Mouse (Mus musculus) retina, postnatal 1 day (tissue): ENCODE measurements around the gene Tbl2.

ENCODE experiments used
- DNase-seq: peaks from one replicate; pipeline ENCODE4 v3.0.0-alpha.2; 2012

Gene Tbl2

GRCm38 (mm10) chr5:135156496-135156895 is 7.0 kb downstream of the Tbl2 start:
- no peak for DNase-seq

DNA sequence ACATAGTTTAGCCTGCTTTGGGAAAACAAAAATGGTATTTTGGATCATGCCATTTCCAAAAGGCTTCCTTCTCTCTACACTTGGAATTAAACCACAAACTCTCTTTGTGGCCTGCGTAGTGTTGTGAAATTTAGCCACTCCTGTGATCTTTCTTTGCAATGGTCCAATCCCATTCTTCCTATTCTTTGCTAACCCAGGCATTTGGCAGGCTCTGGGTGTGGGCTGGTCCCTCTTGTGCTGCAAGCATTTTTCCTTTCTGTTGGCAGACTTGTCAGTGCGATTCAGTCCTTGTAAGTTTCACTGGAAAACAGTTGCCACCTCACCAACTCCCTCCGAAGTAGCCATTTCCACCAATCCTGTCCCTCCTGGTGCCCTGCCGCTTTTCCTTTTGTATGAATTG is 11.8 kb downstream of the Tbl2 start:
- DNase-seq: no peak

GRCm38 (mm10) chr5:135161650-135162049 is 12.2 kb downstream of the Tbl2 start:
- no peak for DNase-seq

- DNase-seq: no peak
These were observed 12.9 kb downstream of the Tbl2 start for GRCm38 (mm10) chr5:135162361-135162760.

DNA sequence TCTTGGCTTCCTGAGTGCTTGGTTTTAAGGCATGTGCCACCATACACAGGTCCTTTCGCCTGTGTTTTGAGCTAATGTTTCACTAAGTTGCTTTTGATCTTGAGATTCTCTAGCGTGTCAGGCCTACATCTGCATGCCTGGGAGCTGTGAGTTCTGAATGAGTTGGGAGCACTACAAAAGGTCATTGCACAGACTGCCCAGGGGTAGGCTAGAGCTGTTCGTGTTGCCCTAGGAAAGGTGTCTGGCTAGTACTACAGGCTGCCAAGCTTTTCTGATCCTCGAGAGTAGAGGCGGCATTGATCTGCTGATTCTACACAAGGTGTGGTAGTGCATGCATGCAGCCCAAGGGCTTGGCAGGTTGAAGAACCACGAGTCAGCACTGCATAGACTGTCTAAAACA is 13.4 kb downstream of the Tbl2 start:
- no peak for DNase-seq

DNA sequence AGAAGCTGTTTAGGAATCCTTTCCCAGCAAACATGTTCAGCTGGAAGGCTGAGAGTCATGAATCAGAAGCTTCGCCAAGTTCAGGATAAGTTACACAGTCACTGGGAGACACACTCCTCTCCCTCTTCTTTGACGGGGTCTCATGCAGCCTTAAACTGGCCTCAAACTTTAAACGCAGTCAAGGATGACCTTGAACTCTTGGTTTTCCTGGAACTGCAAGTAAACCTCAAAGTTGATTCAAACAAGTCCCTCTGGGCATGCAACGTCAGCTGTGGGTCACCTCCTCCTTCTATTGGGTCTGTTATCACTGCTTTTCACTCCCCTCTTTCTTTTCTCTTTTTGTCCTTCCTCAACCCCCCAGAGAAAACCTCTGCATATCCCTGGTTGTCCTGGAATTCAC is 17.5 kb downstream of the Tbl2 start:
- DNase-seq: no peak

- no peak for DNase-seq
These were observed 18.0 kb downstream of the Tbl2 start for GRCm38 (mm10) chr5:135167469-135167868.

DNA sequence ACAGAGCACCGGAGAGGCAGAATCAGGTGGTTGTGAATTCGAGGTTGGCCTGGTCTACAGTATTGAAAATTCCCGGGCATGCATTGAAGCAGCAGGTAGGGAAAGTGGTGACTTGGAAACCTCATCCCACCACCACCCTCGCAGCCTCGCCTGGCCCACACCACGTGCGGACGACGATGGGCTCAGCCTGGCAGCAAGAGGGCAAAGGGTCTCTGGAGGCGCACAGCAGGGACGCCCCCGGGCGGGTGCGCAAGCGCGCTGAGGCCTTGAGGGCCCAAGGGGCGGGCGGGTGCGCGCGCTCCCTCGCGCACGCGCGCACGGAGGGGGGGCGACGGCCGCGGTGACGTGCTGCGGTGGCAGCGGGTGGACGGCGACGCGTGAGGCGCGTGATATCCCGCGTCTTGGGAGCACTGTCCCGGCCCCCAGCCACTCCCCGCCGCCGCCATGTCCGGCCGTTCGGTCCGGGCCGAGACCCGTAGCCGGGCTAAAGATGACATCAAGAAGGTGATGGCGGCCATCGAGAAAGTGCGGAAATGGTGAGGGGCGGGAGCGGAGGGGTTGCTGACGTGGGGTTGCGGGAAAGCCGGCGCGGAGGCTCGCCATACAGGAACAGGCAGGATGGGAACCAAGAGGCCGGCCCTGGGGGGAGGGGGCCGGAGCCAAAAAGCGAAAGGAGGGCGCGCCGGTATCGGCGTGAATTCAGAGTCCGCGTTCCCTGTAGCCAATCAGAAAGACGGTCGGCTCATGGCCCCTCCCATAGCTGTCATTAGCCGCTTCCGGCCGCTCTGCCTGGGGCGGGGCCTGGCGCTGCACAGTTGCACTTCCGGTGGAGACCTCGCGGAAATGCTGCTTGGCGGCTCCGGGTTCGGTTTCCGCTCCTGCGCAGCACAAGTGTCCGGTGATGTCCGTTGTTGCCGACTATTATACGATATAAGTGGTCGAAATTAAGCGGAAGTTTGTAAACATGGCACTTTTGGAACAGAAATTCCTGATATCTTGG is 18.9 kb downstream of the Tbl2 start, which contains the start of gene Bcl7b:
TSS of gene Bcl7b (plus strand) at position 221 of the 1,000 bp plus-strand sequence.
- DNase-seq: peak; percentile 98

GRCm38 (mm10) chr5:135169479-135169878 is 20.0 kb downstream of the Tbl2 start:
- DNase-seq: no peak

DNA sequence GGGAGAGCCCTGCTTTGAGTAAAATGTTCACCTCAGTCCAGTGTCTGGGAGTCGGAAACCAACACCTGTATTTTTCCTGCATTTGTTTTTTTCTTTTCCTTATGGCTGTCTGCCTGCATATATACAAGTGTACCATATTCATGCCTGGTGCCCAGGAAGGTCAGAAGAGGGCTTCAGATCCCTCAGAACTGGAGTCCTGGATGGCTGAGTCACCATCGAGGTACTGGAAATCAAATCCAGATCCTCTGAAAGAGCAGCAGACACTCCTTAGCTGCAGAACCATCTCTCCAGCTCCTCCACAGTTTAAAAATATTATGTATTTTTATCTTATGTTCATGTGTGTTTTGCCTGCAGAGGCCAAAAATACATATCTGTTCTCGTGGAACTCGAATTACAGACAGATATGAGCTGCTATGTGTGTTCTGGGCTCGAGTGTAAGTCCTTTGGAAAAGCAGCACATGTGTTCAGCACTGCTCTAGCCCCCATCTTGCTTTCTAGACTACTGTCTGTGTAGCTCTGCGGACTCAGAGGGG is 22.3 kb downstream of the Tbl2 start:
- no peak for DNase-seq

DNA sequence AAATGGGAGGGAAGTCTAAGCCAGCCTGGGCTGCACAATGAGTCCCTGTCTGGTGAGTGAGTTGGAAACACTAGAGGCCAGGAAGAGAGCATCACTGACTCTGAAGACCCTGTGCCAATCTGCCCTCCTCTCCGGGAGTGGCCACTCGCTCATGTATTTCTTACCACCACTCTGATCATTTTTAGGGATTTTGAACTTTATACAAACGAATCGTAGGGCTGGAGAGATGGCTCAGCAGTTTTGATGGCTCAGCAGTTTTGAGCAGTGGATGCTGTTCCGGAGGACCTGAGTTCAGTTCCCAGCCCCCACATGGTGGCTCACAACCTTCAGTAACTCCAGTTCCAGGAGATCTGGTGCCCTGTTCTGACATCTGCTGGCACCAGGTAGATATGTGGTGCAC is 23.5 kb downstream of the Tbl2 start:
- DNase-seq: no peak

DNA sequence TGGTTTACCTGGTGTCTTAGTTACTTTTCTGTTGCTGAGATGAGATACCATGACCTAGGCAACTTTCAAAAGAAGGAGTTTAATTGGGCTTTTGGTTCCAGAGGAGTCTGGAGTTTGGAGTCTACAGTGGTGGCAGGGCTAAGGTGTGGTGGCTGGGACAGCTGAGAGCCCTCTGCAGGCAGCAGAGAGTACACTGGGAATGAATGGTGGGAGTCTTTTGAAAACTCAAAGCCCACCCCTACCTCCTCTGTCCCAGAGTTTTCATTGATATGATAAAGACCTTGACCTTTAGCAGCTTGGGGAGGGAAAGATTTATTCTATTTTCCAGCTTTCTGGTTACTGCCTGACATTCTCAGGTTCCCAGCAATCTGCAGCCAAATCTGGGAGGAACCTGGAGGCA is 25.6 kb downstream of the Tbl2 start:
- no peak for DNase-seq

DNA sequence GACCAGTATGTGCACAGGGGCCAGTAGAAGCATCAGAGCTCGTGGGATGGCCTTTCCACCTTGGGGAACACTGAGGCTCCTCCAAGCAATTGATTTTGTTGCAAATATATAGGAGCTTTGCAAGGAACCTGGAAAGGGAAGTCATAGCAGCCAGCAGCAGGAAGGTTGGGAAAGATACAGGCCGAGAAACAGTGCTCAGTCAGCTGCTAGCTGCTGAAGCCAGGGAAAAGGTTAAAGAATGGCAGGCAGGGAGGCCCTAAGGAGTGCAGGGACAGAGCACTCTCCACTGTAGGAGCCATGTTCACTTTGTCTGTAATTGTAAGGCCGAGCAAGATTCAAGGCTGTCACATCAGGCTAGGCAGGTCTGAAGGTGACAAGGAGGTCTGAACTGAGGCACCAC is 29.1 kb downstream of the Tbl2 start:
- DNase-seq: no peak

GRCm38 (mm10) chr5:135178996-135179395 is 29.5 kb downstream of the Tbl2 start:
- peak; percentile 26 for DNase-seq

GRCm38 (mm10) chr5:135179616-135180015 is 30.2 kb downstream of the Tbl2 start:
- DNase-seq: no peak

- no peak for DNase-seq
These were observed 31.3 kb downstream of the Tbl2 start for GRCm38 (mm10) chr5:135180796-135181195.

- no peak for DNase-seq
These were observed 32.3 kb downstream of the Tbl2 start for GRCm38 (mm10) chr5:135181776-135182175.

GRCm38 (mm10) chr5:135183131-135183861 is 33.8 kb downstream of the Tbl2 start:
- DNase-seq: peak; percentile 27

- no peak for DNase-seq
These were observed 35.6 kb downstream of the Tbl2 start for GRCm38 (mm10) chr5:135185016-135185415.

DNA sequence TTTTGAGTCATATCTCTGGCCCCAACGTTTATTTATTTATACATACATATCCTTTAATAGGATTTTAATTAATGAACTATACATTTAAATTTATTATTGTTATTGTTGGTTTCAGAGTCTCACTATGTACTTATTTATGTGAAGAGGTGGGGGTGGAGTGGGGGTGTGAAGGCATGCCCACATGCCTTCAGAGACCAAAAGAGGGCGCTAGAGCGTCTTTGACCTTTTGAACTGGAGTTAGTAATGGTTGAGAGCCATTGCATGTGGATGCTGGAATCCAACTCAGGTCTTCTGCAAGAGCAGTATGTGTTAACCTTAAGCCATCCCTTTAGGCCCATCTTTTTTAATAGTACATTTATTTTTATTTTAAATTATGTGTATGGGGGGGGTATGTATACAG is 36.1 kb downstream of the Tbl2 start:
- DNase-seq: peak; percentile 55

- no peak for DNase-seq
These were observed 36.8 kb downstream of the Tbl2 start for GRCm38 (mm10) chr5:135186231-135186620.

- DNase-seq: peak; percentile 99
These were observed 37.3 kb downstream of the Tbl2 start, which contains the start of gene Baz1b for GRCm38 (mm10) chr5:135186621-135187348. Gene Baz1b, plus strand, starts transcription at chr5:135187264.
